Mouse (Mus musculus) macrophage (primary cell): Measurements from ENCODE around the gene Ear2. TPM values are rescaled to one million over a fixed set of nuclear protein-coding genes. Genes with fewer than 3 reads are reported as not detected.
"Not testable (repeated sequence)": the region's sequence is repeated elsewhere in the genome, so short reads cannot be mapped to it uniquely, and the experiment has no call there.

Experiments used
- H3K27ac ChIP-seq: fragments of 350-480 bp; formaldehyde crosslinking; 2 replicates; pipeline ENCODE4 v1.9.0; 2021
- H3K36me3 ChIP-seq: fragments of 350-480 bp; formaldehyde crosslinking; 2 replicates; pipeline ENCODE4 v1.9.0; 2021; ENCODE audit errors: inconsistent target
- H3K4me3 ChIP-seq: fragments of 350-480 bp; formaldehyde crosslinking; 2 replicates; pipeline ENCODE4 v1.9.0; 2021; ENCODE audit errors: inconsistent target
- H3K79me2 ChIP-seq: fragments of 350-480 bp; formaldehyde crosslinking; 2 replicates; pipeline ENCODE4 v1.9.0; 2021; ENCODE audit errors: inconsistent target
- WGBS: methylation state at CpG from one replicate; pipeline ENCODE4 v1.1.7; 2026; ENCODE audit warnings: inconsistent platforms; ENCODE audit not compliant: missing documents; 5-methylcytosine and 5-hydroxymethylcytosine counted together
- polyA plus RNA-seq: library from polyadenylated mRNA; stranded (reverse); fragments of 250-400 nt; gene quantifications from 3 replicates; pipeline ENCODE4 v1.2.4, GENCODE M21; 2018; ENCODE audit warnings: inconsistent platforms
- total RNA-seq, 78 experiments: library from RNA; depleted of rRNA; stranded (reverse); fragments of 250-400 nt; gene quantifications; 1 replicate in 9 of 78; 2 replicates in 24 of 78; 3 replicates in 43 of 78; 4 replicates in 2 of 78; pipeline ENCODE4 v1.2.4; 2018; ENCODE audit warnings: inconsistent platforms in 56 of 78

Ear2 gene
- not detected for total RNA-seq (2018; cell fraction: chromatin; rRNA removed)
- total RNA-seq (2018; cell fraction: cytosol; rRNA removed): under 1 TPM in 13 of 26 experiments, not detected in 13; 0.17 to 0.65 (median 0.26) TPM
- total RNA-seq (2018; cell fraction: nucleus; rRNA removed): not detected
- 1.5 to 5.3 TPM in 2 of 3 replicates, not detected in the other for polyA plus RNA-seq

DNA sequence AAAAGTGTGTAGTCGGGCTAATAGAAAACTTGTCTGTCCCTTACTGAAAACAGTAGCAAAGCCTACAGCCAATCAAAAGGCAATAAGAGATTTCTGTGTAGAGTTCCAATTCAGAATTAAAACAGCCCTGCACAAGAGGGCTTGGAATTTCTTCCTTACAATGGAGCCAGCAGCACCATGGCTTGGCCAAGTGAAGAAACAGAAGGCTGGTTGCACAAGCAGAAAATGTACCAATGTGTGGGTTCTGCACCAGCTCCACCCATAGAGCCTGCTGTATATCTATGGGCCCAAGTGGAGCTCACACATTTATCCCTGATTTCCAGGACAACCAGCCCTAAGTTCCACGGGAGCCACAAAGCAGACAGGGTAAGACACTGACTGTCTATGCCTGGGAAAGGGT lies at the start of gene Ear2:
Gene Ear2 (plus strand): TSS at position 301 of the 400 bp plus-strand sequence.
- WGBS: 100% methylated on average over 1 of the region's 2 CpGs
- not testable (repeated sequence) for H3K36me3 ChIP-seq, H3K79me2 ChIP-seq, H3K4me3 ChIP-seq, H3K27ac ChIP-seq

DNA sequence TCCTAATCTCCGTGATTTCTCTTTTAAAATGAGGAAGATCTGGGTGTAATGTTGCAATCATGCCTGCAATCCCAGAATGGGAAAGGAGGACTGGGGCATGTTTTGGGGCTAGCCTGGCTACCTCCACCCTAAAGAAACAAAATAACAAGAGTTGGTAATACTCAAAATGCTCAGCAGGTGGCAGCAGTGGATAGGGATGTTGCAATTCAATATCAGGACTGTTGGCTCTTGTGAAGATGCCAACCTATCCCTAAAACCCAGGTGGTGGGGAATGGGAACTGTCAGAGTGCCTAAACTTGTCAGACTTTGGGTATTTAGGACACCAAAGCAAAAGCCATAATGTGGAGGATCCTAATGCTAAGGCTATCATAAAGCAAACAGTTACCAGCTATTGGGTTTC lies 34.6 kb upstream of the Ear2 start:
- not testable (repeated sequence) for H3K79me2 ChIP-seq, H3K36me3 ChIP-seq, H3K4me3 ChIP-seq, H3K27ac ChIP-seq
- WGBS: 43% methylated on average over 1 of the region's 1 CpGs

DNA sequence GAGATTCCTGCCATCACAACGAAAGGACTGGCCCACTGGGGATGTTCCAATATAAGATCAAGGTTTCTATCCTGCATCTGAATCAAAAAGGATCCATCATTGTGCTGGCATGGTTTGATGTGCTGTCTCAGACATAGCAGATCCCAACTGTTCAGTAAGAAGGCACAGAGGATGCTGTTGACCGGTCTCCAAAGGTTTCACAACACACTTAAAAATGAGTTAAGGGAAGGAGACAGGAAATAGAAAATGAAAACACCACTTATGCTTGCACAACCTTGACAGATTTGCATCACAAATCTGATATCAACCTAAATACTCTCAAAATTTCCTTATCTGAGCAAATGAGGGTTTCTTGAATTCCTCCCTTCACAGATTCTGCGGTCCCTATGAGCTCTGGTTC lies 31.9 kb upstream of the Ear2 start:
- H3K79me2 ChIP-seq, H3K27ac ChIP-seq, H3K4me3 ChIP-seq, H3K36me3 ChIP-seq: not testable (repeated sequence)
- 100% methylated on average over 1 of the region's 3 CpGs for WGBS

DNA sequence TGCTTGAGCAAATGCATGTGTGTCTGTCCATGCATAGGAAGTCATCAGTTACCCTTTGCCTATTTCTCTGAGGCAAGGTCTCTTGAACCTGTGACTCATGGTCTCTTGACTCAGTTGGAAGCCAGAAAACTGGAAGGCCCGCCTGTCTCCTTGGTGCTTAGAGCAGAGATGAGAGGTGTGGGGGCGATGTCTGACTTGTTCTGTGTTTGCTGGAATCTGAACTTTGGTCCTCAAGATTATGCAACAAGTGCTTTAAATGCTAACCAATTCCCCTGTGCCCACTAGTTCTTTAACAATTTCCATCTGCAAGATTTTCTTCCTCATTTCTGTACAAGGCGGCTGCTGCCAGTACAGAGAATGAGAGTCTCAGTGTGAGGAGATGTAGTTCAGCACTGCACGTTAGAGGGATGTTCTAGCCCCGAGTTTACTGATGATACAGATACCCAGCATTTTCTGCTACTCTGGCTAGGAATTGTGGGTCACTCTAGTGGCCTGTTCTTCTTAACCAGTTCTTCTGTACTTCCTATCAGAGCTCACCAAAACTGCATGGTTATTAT lies 24.6 kb upstream of the Ear2 start:
- H3K4me3 ChIP-seq, H3K27ac ChIP-seq, H3K36me3 ChIP-seq, H3K79me2 ChIP-seq: not testable (repeated sequence)
- 0% methylated on average over 1 of the region's 5 CpGs for WGBS

DNA sequence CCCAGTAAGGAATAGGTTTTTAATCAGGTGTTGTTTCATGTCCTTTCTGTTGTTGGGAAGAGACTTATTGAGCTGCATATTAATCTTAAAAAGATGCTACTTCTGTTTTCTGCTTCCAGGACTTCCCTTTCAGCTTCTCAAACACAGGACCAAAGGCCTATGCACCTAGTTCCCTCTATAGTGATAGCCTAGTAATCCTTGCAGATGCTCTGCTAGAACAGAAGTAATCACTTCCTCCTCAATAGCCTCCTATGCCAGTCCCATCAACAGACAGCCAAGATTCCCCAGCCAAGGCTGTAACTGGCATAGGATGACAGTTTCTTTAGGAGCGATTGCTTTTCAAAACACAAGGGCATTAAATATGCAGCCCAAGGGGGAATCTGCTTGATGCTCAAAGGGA lies 15.9 kb upstream of the Ear2 start:
- H3K27ac ChIP-seq: not testable (repeated sequence)
- 83% methylated on average over 1 of the region's 1 CpGs for WGBS

DNA sequence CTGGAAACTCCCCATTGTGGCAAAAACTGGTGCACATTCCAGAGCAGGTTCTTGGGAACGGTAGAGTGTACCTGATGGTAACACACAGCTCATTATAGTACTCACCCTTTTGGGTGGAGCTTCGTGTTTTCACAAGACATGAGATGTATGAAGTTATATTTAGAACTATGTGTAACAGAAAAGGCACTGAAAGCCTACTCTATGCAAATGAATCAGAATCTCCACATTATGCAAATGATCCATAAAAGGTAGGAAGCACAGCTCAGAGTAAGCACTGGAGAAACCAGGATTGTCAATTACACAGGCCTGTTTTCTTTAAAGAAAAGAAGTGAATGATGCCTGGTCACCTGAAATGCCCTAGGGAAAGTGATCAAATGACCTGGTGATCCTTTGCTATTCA lies 14.9 kb upstream of the Ear2 start:
- H3K79me2 ChIP-seq, H3K4me3 ChIP-seq, H3K27ac ChIP-seq, H3K36me3 ChIP-seq: not testable (repeated sequence)
- 57% methylated on average over 2 of the region's 2 CpGs for WGBS

More for the DNA sequence above, 15.9 kb upstream of the Ear2 start:
- H3K4me3 ChIP-seq, H3K79me2 ChIP-seq, H3K36me3 ChIP-seq: not testable (repeated sequence)

DNA sequence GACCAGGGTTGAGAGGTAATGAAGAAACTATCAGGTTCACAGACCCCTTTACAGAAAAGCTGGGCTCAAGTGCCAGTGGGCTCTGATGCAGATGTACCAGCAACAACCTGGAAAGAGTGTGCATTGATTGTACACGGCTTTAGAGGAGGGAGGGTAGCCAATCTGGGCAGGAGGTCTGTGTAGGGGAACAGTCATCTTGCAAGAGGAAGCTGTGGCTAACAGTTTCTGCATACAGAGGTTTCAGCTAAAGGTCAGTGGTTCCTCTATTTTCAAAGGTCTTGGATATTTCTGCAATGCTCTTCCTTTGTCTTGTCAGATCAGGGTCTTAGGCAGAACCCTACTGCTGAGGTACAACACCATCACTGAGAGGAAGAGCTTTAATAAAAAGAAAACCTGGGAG lies 10.9 kb upstream of the Ear2 start:
- not testable (repeated sequence) for H3K79me2 ChIP-seq, H3K27ac ChIP-seq, H3K36me3 ChIP-seq, H3K4me3 ChIP-seq
- 0% methylated on average over 1 of the region's 1 CpGs for WGBS

DNA sequence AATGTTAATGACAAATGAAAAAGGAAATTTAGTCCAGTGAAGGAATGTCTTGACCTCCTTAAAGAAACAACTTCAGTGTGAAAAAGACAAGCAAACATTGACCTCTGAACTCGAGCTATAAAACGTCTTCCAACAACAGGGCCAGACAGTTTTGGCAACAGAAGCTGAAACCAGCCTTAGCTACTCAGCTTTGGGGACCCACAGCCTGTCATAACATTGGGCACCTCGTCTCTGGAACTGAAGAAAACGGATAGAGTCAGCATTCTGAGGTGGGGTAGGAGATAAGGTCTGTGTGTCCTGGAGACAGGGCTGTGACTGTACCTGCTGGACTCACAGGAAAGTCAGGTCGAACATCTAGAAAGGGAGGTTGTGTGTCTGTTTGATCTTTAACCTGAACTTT lies 8.0 kb upstream of the Ear2 start:
- not testable (repeated sequence) for H3K36me3 ChIP-seq, H3K79me2 ChIP-seq, H3K27ac ChIP-seq, H3K4me3 ChIP-seq
- WGBS: 93% methylated on average over 3 of the region's 5 CpGs

DNA sequence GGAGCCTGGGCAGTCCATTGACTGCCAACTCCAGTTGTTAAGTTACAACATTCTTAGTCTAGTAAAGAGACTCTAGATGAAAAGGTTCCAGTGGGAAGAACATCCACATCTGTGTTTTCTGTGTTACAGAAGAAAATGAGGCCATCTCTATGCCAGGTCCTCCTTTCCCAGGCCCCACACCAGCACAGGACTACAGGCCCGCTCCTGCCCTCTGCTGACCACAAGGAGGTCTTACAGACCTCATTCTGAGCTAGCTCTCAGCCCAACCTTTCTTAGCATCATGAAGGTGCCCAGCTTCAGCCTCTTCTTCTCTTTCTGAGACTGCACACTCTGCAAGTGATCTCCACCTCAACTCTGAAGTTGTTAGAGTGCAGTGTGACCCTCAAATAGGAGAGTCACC lies 2.4 kb upstream of the Ear2 start:
- H3K4me3 ChIP-seq, H3K79me2 ChIP-seq, H3K27ac ChIP-seq, H3K36me3 ChIP-seq: not testable (repeated sequence)
- WGBS: no CpG with 5 or more reads among the region's 1 CpGs

DNA sequence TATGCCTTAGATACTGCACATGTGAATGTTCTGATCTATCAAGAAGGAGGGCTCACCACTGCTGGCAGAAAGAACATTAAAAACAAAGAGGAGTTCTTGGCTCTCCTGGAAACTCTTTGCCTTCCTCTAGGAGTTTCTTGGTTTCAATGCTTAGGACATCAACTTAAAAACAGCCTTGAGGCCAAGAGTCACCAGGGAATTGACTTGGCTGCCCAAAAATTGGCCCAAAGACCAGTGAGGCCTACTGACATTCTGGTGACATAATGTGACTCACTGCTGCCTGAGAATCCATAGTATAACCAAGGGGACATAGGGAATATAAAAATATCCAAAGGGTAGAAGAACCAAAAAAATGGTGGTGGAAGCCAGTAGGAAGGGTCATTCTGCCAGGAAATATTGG lies 8.5 kb downstream of the Ear2 start:
- no peaks in the 10 kb centered on the region for H3K79me2 ChIP-seq
- no peak overlapping the region for H3K4me3 ChIP-seq
- H3K27ac ChIP-seq: no peak overlapping the region
- H3K36me3 ChIP-seq: no peaks in the 10 kb centered on the region

DNA sequence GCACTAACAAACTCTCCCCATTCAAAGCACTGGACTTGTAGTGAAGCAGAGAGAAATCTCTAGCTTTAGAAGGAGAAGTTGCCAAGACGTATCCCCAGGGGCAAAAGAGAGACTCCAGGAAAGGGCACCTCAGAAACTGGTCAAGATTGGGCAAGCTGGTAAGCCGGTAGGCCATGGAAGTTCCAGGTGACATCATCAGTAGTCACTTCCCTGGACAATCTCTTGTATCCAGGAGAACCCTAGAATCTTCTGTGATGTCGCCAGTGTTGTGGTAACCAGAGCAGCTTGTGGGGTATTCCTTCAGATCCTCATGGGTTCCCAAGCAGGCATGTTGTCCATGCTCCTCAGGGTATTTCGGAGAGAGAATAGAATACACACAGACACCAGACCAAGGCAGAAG lies 21.1 kb downstream of the Ear2 start, which contains the start of gene Gm3327:
Gene Gm3327 (plus strand): TSS at position 301 of the 400 bp plus-strand sequence.
- not testable (repeated sequence) for H3K4me3 ChIP-seq, H3K36me3 ChIP-seq, H3K27ac ChIP-seq, H3K79me2 ChIP-seq
- 90% methylated on average over 2 of the region's 4 CpGs for WGBS

Other genes starting within 250 kb of the Ear2 start
- not detected in 3 replicates for gene Ear1, start 227.1 kb upstream of the Ear2 start, polyA plus RNA-seq
- gene Ear10, start 179.1 kb upstream of the Ear2 start, polyA plus RNA-seq: not detected in 3 replicates
- 0.09 to 0.32 TPM in 2 of 3 replicates, not detected in the other for gene Gm8113, start 177.3 kb upstream of the Ear2 start, polyA plus RNA-seq
- not detected in 3 replicates for gene Ang5, start 145.6 kb upstream of the Ear2 start, polyA plus RNA-seq
- gene Ang6, start 100.4 kb upstream of the Ear2 start, polyA plus RNA-seq: not detected in 3 replicates
- not detected in 3 replicates for gene Gm3327, start 21.2 kb downstream of the Ear2 start, polyA plus RNA-seq
- gene Gm8212, start 95.0 kb downstream of the Ear2 start, polyA plus RNA-seq: not detected in 3 replicates
- not detected in 3 replicates for gene 4930503E14Rik, start 110.6 kb downstream of the Ear2 start, polyA plus RNA-seq
- not detected in 3 replicates for gene Gm8220, start 182.9 kb downstream of the Ear2 start, polyA plus RNA-seq
- not detected in 3 replicates for gene Gm5930, start 235.9 kb downstream of the Ear2 start, polyA plus RNA-seq